Mouse (Mus musculus) lung, postnatal 36 days (tissue): Measurements from ENCODE around the gene Itsn1.
A peak's percentile ranks its signal among the peaks of the same experiment; 100 is the strongest.

ENCODE experiments used
- DNase-seq: peaks from one replicate; pipeline ENCODE4 v3.0.0; 2022; ENCODE audit warnings: mixed read lengths

Itsn1 gene

DNA sequence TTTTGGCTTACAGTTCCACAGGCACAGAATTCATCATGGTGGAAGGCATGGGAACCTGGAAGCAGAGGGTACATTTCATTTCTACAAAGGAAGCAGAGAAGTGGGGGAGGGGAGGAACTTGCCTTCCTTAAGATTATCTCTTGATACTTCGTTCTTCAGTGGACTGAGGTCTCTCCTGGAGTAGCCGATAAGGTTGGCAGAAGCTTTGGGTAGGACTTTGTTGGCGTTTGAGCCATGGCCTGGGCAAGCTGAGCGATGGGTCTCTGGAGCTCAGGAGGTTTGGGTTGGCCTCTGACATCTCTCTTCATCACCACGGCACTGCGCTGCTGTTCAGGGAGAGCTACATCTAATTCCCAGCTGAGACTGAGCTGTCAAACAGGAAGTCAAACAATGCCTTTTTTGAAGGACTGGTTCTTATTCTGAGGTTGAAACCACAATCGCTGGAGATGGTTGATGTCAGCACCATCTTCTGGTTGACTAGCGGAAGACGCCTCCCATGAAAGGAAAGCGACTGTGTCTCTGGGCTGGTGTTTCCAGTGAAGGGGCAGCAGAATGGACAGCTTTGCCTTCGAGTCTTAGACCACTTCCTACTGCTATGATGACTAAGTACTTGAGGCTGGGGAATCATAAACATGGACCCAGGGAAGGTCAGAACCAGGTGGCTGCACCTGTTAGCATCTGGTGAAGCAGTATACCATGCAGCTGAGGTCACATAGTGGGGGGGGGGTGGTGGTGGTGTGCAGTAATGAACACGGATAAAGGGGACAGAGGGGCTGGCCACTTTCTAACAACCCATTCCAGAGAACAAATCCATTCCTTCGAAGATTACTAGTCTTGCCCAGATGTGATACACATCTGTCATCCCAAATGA, 235.5 kb downstream of the Itsn1 start:
- no peak for DNase-seq

DNA sequence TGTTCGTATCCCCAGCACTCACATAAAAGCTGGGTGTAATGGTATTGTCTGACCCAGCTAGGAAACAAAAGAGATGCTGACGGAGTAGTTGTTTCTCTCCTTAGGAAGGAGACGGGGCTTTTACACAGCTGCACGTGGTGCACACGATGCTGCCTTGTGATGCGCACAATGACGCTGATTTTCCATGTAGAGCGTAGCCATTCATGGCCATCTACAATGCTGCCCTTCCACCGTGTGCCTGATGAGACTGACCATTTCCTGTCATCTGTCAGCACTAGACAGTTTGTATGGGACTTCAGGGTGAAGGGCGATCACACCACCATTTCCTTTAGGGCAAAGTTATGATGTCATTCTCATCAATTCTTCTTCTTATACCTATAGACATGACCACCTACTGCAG, 239.6 kb downstream of the Itsn1 start:
- DNase-seq = no peak

DNA sequence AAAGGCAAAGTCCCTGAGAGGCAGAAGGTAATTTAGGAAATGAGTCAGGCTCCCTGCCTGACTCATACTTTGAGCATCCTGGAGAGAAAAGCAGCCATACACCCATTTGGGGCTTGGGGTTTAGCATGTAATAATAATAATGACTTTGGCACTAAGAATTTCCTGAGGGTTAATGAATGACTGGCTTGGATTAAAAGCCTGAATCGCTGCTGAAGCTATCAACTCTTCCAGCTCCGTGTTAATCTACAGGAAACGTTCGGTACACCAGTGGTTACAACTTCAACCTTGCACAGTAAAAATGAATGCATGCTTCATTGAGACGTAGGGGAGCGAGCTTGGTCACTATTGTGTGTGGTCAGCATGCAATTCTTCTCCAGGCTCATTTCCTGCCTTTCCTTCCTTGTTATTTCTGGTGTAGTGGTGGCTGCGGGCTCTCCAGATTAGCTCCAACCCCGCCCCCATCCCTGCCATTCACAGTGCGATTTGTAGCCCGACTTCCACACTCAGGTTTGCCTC, 240.5 kb downstream of the Itsn1 start:
- DNase-seq = peak; percentile 20
